Mouse (Mus musculus): ENCODE measurements around the gene Phka1.
"Not testable (repeated sequence)": the region's sequence is repeated elsewhere in the genome, so short reads cannot be mapped to it uniquely, and the experiment has no call there.

Phka1 gene

GRCm38 (mm10) chrX:102643823-102644572 lies at the start of gene Phka1:
Gene Phka1, minus strand, starts transcription at chrX:102644246.
- peak; percentile 76 for DNase-seq

DNA sequence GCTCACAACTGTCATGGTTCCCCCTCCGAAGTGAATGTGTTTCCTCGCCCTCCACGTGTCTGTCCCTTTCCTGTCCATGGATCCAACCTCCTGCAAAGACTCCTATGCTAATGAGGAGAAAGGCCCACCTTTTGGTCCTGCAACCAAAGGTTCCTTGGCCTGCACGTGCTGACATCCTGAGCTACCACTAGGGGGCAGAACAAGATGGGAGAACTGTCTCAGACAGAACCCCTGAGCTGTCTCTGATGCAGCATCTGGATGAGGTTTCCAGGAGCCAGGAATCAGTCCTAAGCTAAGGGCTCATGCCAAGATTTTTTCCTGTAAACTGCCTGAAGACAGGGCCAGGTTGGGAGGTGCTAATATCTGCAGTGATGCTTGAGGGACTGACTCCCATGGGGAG lies 45.2 kb upstream of the Phka1 start:
- DNase-seq, result not testable (repeated sequence)

DNA sequence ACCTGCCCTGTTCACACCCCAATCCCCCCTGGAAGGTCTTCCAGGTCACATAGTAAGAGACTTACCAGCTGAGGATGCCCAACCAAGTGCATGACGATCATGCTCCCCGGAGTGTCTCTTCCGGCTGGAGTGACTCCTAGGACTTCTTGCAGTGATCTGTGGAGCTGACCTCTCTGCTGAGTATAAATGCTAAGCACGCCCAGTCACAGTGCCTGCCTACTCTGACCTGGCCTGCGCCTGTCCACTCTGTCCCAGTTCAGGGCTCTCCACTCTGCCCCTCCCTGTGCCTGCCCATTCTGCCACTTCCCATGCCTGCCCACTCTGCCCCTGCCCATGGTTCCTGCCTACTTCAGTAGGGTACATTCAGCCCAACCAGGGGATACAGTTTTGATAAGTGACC lies 42.8 kb upstream of the Phka1 start, which contains the start of gene Gm3880:
Gene Gm3880 (minus strand): TSS at position 101 of the 400 bp plus-strand sequence.
- not testable (repeated sequence) for DNase-seq

DNA sequence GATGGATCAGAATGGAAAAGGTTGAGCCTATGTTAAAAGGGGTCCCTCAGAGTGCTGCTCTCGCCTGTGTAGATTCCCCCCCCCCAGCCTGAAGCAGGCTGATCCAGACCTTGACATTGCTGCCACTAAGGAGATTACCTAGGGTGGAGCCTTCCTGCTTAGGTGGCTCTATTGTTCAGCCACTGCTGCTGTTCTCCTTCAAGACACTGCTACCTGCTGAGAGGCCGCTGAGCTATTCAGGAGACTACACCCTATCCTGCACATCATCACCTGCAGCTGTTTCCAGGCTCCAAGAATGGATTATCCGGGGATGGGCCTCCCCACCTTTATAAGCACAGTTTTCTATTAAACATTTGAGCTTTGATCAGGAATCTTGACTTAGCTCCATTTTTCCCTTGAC lies 40.7 kb upstream of the Phka1 start:
- DNase-seq, result not testable (repeated sequence)

GRCm38 (mm10) chrX:102666641-102667040 lies 22.6 kb upstream of the Phka1 start:
- no peak for DNase-seq

- peak; percentile 2 for DNase-seq
These were observed 16.7 kb upstream of the Phka1 start for GRCm38 (mm10) chrX:102660712-102661111.

- DNase-seq, result no peak
These were observed 1.6 kb upstream of the Phka1 start for GRCm38 (mm10) chrX:102645691-102646090.

DNA sequence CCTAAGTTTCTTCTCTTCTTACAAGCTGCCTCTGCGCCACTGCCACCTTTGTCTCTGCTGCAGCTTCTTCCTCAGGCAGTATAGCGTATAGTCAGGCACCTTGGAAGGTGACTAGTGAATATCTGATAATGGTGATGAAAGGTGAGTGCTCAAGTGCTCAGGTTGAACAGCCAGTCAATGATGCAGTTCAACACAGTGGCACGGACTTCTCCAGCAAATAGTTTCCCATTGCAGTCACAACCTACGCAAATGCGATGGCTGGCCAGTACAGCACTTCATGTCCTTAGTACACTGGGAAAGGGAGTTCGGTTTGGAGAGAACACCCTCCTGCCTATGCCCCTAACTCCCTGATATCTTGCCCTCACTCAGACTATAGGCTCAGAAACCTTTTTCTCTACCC lies 1.1 kb upstream of the Phka1 start:
- DNase-seq, result no peak

GRCm38 (mm10) chrX:102644573-102644951 lies 516 bp upstream of the Phka1 start:
- peak; percentile 2 for DNase-seq

- no peak for DNase-seq
These were observed 42.8 kb downstream of the Phka1 start for GRCm38 (mm10) chrX:102601269-102601668.

- peak; percentile 5 for DNase-seq
These were observed 55.5 kb downstream of the Phka1 start for GRCm38 (mm10) chrX:102588560-102588959.

DNA sequence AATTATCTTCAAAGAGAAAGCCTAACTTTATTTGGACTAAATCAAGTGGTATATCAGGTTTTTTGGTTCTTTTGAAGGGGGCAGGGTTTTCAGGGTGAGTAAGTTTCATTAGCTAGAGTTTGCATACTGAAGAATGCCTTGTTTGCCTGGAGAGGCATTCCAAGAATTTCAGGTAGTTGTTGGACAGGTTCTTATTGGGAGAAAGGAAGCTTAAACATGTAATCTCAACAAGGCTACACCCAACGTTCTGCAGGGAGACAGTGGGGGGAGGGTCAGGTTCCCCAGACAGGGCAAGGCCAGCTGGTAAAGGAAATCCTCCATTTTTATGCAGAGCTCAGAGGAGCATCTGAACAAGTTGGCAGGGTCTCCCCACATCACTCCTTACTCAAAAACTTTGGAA lies 72.9 kb downstream of the Phka1 start:
- no peak for DNase-seq

- DNase-seq, result no peak
These were observed 87.1 kb downstream of the Phka1 start for GRCm38 (mm10) chrX:102556906-102557305.

DNA sequence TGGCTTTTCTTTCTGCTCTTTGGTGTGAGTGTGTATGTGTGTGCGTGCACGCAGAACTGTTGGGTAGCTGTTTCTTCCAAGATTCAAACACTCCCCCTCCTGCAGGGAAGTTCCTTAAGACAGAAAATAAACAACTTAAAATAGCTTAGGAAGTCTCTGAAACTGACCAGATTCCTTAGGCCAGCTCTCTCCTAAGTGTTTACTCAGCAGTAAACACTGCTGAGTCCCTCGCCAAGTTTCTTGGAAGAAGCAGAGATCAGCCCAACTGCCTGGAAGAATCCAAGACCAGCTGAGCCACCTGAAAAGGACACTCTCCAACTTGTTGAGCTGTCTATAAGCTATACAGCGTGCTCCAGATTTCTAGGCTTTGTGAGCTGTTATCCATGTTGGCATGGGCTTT lies 134.8 kb downstream of the Phka1 start:
- DNase-seq, result no peak

DNA sequence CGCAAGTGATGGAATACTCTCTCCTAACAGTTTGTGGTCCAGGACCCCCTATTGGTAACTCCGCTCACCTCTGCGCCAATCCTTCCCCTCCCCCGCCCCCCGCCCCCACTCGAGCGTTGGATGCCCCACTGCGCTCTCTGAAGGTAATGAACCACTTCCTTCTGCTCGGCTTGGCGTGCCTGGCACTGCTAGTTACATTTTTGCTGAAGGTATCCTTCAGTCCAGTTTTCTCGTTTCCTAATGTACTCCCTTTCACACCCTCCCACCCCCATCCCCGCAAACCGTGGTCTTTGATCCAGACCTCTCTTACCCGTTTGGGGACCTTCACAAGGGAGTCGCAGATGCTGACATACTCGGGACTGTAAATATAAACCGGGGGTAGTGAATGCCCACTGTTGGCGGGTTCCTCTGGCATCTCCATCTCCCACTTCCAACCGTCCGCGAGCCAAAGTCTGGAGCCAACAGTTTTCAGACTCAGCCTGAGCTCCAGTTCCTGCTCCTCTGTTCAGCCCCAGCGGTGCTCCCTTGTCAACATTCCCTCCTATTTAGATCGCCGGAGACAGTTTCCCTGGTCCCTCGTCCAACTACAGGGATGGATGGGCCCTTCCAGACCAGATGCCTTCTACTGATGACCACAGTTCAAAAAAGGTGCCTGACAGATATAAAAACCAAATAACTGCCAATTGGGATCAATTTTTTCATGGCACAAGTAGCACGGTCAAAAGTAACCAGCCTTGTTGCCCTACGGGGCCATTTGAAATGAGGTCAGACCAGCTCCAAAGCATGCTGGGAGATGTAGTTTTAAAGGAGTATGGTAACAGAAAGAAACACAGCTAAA lies 139.2 kb downstream of the Phka1 start, which contains the start of gene Hdac8:
Gene Hdac8 (minus strand): TSS at position 716 of the 838 bp plus-strand sequence.
- DNase-seq, result peak; percentile 56

DNA sequence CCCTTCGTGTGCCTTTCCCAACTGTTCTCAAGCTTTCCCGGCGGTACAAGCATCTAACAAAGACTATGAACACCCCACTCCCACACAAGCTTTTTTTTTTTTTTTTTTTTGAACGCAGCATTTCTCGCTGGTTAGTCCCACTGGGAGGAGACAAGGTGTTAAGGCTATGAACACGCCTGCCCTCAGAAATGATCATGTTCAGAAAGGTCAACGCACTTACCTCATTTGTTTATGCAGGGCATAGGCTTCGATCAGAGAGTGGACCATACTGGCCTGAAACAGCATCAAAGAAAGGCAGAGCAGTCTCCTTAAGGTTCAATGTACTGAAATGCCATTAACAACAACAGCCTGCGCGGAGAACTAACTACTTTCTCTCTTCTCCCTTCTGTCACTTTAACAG lies 139.9 kb downstream of the Phka1 start:
- DNase-seq, result no peak

DNA sequence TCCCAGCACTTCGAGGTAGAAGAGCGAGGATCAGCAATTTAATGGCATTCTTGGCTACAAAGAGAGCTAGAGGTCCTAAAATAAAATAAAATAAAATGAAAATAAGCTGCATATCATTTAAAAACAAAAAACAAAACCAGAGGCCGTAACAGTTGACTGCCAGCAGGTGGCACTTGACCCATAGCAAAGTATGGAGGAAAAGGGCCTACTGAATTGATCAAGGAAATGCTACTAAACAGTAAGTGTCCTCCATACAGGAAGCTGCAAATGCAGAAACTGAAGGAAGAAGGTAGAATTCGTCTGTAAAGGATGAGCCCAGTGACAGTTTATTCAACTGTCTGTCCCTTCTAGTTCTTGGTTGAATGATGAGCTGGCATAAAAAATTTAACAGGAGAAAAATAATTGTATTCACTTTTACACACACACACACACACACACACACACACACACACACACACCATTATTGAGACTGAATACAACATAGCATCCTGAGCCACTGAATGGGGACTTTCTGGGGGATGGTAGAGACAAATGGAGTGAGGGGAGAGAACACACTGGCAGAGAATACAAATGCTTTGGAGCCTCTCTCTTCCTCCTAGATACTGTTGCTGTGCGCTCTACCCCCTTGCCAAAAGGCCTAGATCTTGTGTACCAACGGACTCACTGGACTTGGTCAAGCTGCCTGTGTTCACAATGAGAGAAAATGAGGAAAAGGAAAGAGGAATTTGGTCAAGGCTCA lies 149.9 kb downstream of the Phka1 start:
- DNase-seq, result no peak

GRCm38 (mm10) chrX:102485575-102485974 lies 158.5 kb downstream of the Phka1 start:
- no peak for DNase-seq

GRCm38 (mm10) chrX:102479665-102480064 lies 164.4 kb downstream of the Phka1 start:
- no peak for DNase-seq

DNA sequence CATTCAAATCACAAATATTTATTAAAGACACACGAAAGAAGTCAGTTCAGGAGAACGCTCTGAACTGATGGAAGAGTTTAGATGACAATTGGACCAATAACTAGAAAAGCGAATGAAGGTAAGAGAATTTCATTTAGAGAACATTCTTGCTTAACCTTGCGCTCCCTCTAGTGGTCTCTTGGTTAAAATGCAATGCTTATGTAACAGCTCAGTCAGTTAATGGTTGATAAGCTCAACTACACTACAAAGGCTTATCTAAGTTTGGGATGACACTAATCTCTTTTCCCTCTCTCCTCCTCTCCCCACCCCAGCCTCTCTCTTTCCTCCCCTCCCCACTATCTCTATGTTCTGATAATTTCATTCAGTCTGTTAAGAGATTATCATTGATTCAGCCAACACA lies 165.1 kb downstream of the Phka1 start:
- peak; percentile 13 for DNase-seq

DNA sequence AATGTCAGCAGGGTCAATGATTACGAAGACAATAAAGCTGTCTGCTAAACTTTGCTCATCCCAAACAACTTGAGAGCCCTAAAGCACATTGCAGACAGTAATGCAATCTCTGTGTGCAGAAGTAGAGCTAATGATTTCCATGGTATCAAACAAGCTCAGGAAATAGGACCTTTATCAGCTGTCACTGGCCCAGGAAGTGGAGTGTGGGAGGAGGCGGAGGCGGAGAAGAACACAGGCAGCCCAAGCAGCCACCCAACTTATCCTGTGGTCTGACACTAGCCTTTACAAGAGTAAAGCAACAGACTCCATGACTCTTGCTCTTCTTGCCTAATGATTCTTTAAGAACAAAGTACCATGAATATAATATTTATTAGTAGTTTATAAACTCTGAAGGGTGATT lies 165.6 kb downstream of the Phka1 start:
- DNase-seq, result no peak

DNA sequence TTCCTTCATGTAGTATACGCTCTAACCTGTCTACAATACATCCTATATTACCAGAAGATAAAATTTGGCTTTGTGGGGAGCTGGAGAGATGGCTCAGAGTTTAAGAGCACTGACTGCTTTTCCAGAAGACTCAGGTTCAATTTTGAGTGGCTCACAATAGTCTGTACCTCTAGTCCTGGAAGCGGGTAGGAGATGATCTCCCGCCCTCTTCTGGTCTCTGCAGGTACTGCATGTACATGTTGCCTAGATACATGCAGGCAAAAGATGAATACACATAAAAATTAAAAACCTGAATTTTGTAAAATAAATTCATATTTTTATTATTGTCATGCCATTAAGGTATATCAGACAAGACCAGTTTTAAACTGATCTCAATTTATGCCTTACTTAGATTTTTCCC lies 167.3 kb downstream of the Phka1 start:
- peak; percentile 49 for DNase-seq

DNA sequence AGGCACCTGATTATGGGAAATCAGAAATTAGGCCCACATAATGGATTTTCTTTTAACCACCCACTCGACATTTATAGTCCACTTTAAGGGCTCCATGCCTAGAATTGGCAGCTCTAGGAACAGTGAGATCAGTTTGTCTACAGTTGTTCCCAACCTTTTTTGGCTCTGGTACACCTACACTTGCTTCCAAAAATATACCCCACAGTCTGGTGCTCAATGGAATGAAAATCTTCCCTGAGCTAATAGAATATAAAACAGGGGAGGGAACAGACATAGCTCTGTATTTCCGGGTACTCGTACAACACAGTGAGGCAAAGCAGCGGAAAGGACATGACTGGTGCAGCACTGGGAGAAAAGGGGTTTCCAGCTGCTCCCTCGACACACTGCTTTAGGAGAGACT lies 168.5 kb downstream of the Phka1 start:
- DNase-seq, result peak; percentile 60
